Mouse (Mus musculus): ENCODE data around the gene Pitpnm2. TPM values are rescaled to one million over a fixed set of nuclear protein-coding genes. Genes with fewer than 3 reads are reported as not detected.
A peak's percentile ranks its signal among the peaks of the same experiment; 100 is the strongest.
"Not testable (repeated sequence)": the region's sequence is repeated elsewhere in the genome, so short reads cannot be mapped to it uniquely, and the experiment has no call there.

Gene Pitpnm2
- 7.4 and 8.3 TPM in 2 replicates for polyA plus RNA-seq (2015; fragmentation: Nextera tagmentation; extraction: Ambion mirVana)

DNA sequence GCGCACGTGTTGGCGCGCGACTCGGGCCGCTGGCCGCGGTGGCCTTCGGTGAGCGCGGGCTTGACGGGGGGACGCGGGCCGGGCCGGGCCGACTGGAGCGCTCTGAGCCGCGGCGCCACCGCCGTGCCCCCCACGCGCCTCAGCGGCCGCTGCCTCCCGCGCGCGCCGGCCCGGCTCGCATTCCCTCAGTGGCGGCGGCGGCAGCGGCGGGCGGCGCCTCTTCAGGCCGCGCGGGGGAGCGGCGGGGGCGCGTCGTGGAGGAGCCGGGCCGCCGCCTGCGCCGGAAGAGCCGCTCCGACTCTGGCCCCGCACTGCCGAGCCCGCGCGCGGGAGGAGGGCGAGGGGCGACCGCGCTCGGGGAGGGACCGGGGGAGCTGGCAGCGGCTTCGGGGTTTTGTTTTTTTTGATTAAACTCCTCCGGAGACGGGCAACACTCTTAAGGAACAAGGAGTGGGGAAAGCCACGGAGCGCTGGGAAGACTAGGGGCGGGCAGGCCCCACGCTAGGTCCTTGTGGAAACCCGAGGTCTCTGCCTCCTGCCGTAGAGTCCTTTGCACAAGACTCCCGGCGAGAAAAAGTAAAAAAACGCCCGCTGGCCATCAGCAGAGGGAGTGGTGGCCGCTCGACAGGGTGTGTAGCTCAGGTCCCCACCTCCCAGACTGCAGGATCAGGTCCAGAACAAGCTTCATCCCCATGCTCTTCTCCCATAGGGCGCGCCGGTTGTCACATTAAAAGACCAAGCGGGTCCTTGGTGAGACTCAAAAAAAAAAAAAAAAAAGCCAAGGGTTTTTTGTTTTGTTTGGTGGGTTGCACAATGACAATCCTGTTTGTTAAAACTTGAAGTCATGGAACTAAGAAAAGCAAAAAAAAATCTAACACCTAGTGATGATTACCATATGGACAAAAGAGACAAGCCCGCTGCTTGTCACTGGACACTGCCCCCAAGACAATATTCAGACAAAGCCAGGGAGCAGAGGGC is at the start of gene Pitpnm2:
Gene Pitpnm2, minus strand, starts transcription at position 147 of the 978 bp plus-strand sequence.
- peaks cover 17% of the 10 kb centered on the region for H3K36me3 ChIP-seq
- no peaks in the 10 kb centered on the region for H3K27me3 ChIP-seq
- whole genome bisulfite sequencing, result under 1% methylated on average over 66 of the region's 90 CpGs
- peaks cover 33% of the 10 kb centered on the region for H3K4me1 ChIP-seq (replicated peaks)
- H3K4me3 ChIP-seq, result peak within 1 kb of the TSS; percentile 71
- peak within 1 kb of the TSS; percentile 78 for H3K27ac ChIP-seq
- peak; percentile 82 for ATAC-seq (ENCODE audit: low FRiP score)
- H3K9ac ChIP-seq, result peak within 1 kb of the TSS; percentile 84
- no peaks in the 10 kb centered on the region for H3K9me3 ChIP-seq
- peak within 1 kb of the TSS; percentile 66 for H3K4me2 ChIP-seq

DNA sequence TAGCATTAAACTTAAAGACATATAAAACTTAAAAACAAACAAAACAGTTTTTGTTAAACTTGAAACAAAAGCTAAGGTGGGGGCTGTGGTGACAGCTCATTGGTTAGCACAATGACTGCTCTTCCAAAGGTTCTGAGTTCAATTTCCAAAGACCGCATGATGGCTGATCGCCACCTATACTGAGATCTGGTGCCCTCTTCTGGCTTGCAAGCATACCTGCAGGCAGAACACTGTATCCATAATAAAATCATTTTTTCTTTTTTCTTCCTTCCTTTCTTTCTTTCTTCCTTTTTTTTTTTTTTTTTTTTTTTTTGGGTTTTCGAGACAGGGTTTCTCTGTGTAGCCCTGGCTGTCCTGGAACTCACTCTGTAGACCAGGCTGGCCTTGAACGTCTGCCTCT is 49.7 kb upstream of the Pitpnm2 start:
- not testable (repeated sequence) for H3K4me2 ChIP-seq; H3K9me3 ChIP-seq; H3K27ac ChIP-seq; H3K4me3 ChIP-seq; H3K27me3 ChIP-seq; H3K9ac ChIP-seq; ATAC-seq (ENCODE audit: low FRiP score); H3K4me1 ChIP-seq (replicated peaks)
- 66% methylated on average over 4 of the region's 4 CpGs for WGBS
- peaks cover 70% of the 10 kb centered on the region for H3K36me3 ChIP-seq

DNA sequence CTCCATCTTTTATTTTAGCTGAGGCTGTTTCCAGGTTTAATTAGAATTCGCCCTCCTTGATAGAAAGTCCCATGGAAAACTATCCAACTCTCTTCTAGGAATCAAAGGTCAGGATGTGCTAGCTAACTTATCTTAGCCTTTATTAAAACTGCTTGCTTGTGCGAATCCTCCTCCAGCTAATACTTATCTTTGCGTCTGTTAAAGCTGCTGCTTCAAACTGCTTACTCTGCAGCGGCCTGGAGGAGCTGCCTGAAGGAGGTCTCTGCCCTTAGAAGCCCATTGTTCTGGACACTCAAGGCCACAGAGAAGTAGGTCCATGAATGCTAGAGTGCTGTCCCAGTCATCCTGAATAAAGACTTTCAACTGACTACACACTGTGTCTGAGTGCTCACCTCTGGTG is 46.9 kb upstream of the Pitpnm2 start:
- Histone ChIP-seq H3K9ac (no peak overlapping the region), H3K36me3 (peaks cover 80% of the 10 kb centered on the region), H3K4me1 (replicated peaks) (no peaks in the 10 kb centered on the region), H3K4me2 (no peak overlapping the region), H3K4me3 (no peak overlapping the region), H3K27ac (no peak overlapping the region), H3K9me3 (no peaks in the 10 kb centered on the region), H3K27me3 (no peaks in the 10 kb centered on the region)
- no peak for ATAC-seq (ENCODE audit: low FRiP score)
- WGBS, result 97% methylated on average over 4 of the region's 4 CpGs

DNA sequence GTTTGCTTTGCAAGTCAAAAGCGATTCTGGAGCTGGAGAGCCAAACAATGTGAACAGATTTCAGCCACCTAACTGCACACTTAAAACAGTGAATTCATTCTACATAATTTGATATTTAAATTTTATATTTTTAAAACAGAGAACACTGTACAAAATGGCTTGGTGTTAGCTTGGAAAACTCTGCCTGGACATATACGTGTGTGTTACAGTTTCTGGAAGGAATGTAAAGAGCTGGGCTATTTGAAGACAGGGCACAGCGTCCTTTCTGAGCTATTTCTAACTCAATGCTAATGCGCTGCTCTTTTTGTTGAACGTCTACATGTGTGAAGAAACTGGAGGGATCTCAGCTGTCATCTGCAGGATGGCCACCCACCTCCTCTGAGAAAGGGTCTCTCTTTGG is 44.4 kb upstream of the Pitpnm2 start:
- no peaks in the 10 kb centered on the region for H3K27me3 ChIP-seq
- H3K9ac ChIP-seq, result no peak overlapping the region
- H3K4me3 ChIP-seq, result no peak overlapping the region
- no peaks in the 10 kb centered on the region for H3K4me1 ChIP-seq (replicated peaks)
- no peak overlapping the region for H3K4me2 ChIP-seq
- H3K27ac ChIP-seq, result no peak overlapping the region
- ATAC-seq (ENCODE audit: low FRiP score), result no peak
- WGBS, result 94% methylated on average over 5 of the region's 5 CpGs
- peaks cover 91% of the 10 kb centered on the region for H3K36me3 ChIP-seq
- H3K9me3 ChIP-seq, result no peaks in the 10 kb centered on the region

DNA sequence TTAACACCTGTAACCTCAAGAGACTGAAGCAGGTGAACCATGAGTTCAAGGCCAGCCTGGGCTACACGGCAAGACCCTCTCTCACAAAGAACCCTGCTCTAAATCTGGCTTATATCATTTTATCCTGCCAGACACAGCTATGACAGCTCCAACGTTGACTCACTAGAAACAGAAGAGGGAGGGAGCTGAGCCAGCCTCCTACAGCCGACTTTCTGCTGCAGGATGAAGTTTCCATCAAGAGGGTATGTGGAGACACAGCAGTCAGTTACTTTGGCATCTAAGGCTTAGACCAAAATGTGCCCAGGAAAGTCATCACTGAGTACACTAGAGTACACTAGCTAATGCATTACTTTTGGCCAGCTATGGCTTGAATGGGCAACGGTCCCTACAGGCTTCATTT is 40.7 kb upstream of the Pitpnm2 start:
- Histone ChIP-seq H3K27me3 (no peaks in the 10 kb centered on the region), H3K9me3 (no peaks in the 10 kb centered on the region), H3K9ac (no peak overlapping the region), H3K4me2 (no peak overlapping the region), H3K4me1 (replicated peaks) (no peaks in the 10 kb centered on the region), H3K27ac (no peak overlapping the region), H3K36me3 (peaks cover 94% of the 10 kb centered on the region), H3K4me3 (no peak overlapping the region)
- no peak for ATAC-seq (ENCODE audit: low FRiP score)
- WGBS, result 96% methylated on average over 4 of the region's 4 CpGs

DNA sequence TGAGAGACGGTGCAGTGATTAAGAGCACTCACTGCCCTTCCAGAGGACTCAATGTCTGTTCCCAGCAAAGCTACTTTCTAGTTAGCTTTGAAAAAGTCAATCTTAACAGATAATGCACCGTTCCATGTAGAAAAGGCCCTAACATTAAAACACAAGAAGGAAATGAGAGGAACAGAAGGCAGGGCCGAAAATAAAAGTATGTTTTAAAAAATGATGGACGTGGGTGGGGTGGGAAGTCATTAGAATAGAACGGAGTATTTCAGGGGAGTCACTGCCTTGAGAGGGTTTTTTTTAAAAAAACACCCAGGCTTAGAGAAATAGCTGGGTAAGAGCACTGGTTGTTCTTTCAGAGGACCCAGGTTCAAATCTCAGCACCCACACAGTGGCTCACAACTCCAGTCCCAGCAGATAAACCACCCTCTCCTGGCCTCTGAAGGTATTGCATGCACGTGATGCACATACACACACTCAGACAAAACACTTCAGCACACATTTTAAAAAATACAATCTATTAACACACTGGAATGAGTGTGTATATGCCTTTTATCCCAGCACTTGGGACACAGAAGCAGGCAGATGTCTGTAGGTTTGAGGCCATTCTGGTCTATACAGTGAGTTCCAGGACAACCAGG is 38.2 kb upstream of the Pitpnm2 start:
- no peak overlapping the region for H3K4me2 ChIP-seq
- no peak for ATAC-seq (ENCODE audit: low FRiP score)
- no peaks in the 10 kb centered on the region for H3K4me1 ChIP-seq (replicated peaks)
- no peaks in the 10 kb centered on the region for H3K27me3 ChIP-seq
- H3K4me3 ChIP-seq, result no peak overlapping the region
- H3K27ac ChIP-seq, result no peak overlapping the region
- H3K36me3 ChIP-seq, result peaks cover 86% of the 10 kb centered on the region
- WGBS, result 98% methylated on average over 6 of the region's 6 CpGs
- H3K9ac ChIP-seq, result no peak overlapping the region
- H3K9me3 ChIP-seq, result no peaks in the 10 kb centered on the region

DNA sequence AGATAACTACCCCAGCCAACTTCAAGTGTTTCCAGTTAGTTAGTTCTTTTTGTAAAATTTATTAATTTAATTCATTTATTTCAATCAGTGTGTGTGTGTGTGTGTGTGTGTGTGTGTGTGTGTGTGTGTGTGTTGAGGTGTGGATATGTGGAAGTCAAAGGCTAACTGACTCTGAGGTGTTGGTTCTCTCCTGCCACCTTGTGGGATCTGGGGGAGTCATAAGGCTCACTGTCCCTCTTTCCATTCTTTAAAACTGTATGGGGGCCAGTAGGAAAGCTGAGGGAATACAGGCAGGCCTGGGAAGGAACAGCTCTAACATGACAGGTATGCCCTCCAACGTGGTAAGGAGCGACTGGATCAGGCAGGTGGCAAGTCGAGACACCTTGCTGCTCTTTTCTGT is 34.8 kb upstream of the Pitpnm2 start:
- Histone ChIP-seq H3K4me2 (no peak overlapping the region), H3K36me3 (peaks cover 83% of the 10 kb centered on the region), H3K27ac (no peak overlapping the region), H3K4me3 (no peak overlapping the region), H3K9me3 (no peaks in the 10 kb centered on the region), H3K9ac (no peak overlapping the region), H3K27me3 (no peaks in the 10 kb centered on the region), H3K4me1 (replicated peaks) (no peaks in the 10 kb centered on the region)
- no peak for ATAC-seq (ENCODE audit: low FRiP score)
- 73% methylated on average over 3 of the region's 3 CpGs for WGBS

DNA sequence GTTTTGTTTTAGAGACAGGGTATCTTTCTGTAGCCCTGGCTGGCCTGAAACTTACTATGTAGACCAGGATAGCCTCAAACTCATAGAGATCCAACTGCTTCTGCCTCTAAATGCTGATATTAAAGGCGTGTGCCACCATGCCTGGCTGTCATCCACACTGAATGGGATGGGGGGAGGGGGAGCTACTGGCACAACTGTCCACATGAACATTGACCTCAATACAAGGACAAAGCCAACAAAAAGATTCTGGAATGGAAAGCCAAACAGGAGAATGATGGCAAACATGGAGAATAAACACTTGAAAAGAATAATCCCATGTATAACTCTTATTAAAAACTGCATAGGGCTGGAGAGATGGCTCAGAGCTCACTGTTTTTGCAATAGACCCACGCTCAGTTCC is 33.3 kb upstream of the Pitpnm2 start:
- Histone ChIP-seq H3K9ac (no peak overlapping the region), H3K4me1 (replicated peaks) (no peaks in the 10 kb centered on the region), H3K27ac (no peak overlapping the region), H3K9me3 (no peaks in the 10 kb centered on the region), H3K4me3 (no peak overlapping the region), H3K4me2 (no peak overlapping the region), H3K36me3 (peaks cover 83% of the 10 kb centered on the region), H3K27me3 (no peaks in the 10 kb centered on the region)
- no peak for ATAC-seq (ENCODE audit: low FRiP score)
- 98% methylated on average over 2 of the region's 2 CpGs for WGBS

DNA sequence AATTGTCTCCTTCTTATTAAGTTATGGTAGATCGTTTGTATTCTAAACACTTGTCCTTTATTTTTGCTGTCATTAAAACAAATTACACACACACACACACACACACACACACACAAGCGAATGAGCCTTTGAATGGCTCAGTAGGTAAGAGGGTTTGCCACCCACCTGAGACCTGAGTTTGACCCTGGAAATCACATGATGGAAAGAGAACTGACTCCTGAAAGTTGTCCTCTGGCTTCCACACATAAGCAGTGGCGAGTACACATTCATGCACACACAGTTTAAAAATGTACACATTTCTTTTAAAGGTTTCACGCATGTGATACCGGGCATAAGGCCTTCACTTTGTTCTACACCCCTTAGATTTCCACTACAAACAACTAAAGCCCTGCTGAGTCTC is 20.7 kb upstream of the Pitpnm2 start:
- no peak overlapping the region for H3K4me3 ChIP-seq
- no peak for ATAC-seq (ENCODE audit: low FRiP score)
- 81% methylated on average over 5 of the region's 5 CpGs for WGBS
- peaks cover 41% of the 10 kb centered on the region for H3K36me3 ChIP-seq
- H3K4me2 ChIP-seq, result no peak overlapping the region
- H3K27me3 ChIP-seq, result no peaks in the 10 kb centered on the region
- H3K9ac ChIP-seq, result no peak overlapping the region
- peaks cover 19% of the 10 kb centered on the region for H3K4me1 ChIP-seq (replicated peaks)
- H3K27ac ChIP-seq, result no peak overlapping the region; the same call in 1 of the 2 replicates
- no peaks in the 10 kb centered on the region for H3K9me3 ChIP-seq

DNA sequence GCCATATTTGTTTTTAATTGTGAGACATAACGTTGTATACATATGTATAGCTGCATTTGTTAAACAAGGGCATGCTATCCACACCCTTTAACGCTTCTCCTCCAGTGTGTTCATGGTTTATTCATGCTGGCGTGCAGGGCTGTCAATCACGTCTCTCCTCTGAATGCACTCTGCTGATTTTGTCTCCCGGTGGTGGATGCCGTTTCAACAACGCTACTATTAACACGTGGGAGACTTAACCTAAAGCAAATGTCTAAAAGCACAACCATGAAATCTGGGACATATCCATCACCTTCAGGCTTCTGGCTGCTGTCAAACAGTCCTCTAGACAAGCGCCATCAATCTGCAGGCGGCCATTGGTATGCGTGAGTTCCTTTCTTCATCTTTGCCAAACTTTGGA is 20.1 kb upstream of the Pitpnm2 start:
- Histone ChIP-seq H3K9me3 (no peaks in the 10 kb centered on the region), H3K4me1 (replicated peaks) (peaks cover 19% of the 10 kb centered on the region), H3K9ac (no peak overlapping the region), H3K27ac (peak overlapping the region; percentile 58; the same call in 1 of the 2 replicates), H3K4me2 (no peak overlapping the region), H3K27me3 (no peaks in the 10 kb centered on the region), H3K4me3 (no peak overlapping the region), H3K36me3 (peaks cover 41% of the 10 kb centered on the region)
- no peak for ATAC-seq (ENCODE audit: low FRiP score)
- WGBS, result 15% methylated on average over 11 of the region's 11 CpGs

DNA sequence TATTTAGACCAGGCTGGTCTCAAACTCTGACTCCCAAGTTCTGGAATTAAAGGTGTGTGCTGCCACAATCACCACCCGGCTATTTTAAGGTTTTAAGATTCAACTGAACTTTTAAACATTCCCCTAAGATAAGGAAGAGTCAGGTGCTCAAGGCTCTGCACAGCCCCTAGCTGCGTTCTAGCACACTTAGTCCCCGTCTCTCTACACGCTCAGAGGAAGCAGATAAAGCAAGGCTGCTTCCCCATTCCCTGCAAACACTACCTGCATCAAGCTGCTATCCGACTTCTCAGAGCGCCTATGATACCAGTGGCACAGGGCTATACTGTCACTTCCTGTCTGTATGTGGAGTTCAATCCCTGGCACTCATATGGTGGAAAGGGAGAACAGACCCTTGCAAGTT is 18.1 kb upstream of the Pitpnm2 start:
- H3K4me2 ChIP-seq, result no peak overlapping the region
- H3K27me3 ChIP-seq, result no peaks in the 10 kb centered on the region
- 94% methylated on average over 6 of the region's 6 CpGs for whole genome bisulfite sequencing
- H3K36me3 ChIP-seq, result peaks cover 52% of the 10 kb centered on the region
- peaks cover 19% of the 10 kb centered on the region for H3K4me1 ChIP-seq (replicated peaks)
- no peaks in the 10 kb centered on the region for H3K9me3 ChIP-seq
- no peak for ATAC-seq (ENCODE audit: low FRiP score)
- H3K4me3 ChIP-seq, result no peak overlapping the region
- no peak overlapping the region for H3K9ac ChIP-seq
- H3K27ac ChIP-seq, result no peak overlapping the region

DNA sequence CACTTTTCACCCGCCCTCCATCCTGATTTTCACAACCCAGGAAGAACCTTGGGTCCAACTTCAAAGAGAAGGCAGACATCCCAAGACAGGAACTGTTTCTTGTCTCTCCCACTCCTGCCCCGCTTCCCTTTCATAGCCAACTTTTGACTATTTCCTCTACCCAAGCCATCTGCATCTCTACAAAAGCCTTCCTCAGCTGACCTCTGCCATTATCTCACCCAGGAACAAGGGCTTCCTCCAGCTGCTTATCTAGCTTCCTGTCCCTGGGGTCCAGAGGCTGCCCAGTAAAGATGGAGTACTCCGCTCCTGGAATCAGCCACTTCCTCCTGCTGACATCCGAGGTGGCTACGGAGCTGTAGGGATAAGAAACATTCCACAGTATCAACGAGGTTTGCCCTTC is 17.3 kb upstream of the Pitpnm2 start:
- 93% methylated on average over 6 of the region's 6 CpGs for WGBS
- H3K9ac ChIP-seq, result no peak overlapping the region
- H3K4me3 ChIP-seq, result no peak overlapping the region
- peaks cover 19% of the 10 kb centered on the region for H3K4me1 ChIP-seq (replicated peaks)
- no peaks in the 10 kb centered on the region for H3K9me3 ChIP-seq
- H3K27ac ChIP-seq, result no peak overlapping the region
- H3K4me2 ChIP-seq, result no peak overlapping the region
- no peak for ATAC-seq (ENCODE audit: low FRiP score)
- H3K27me3 ChIP-seq, result no peaks in the 10 kb centered on the region
- peaks cover 59% of the 10 kb centered on the region for H3K36me3 ChIP-seq

Measured in hindbrain, embryonic 13.5 days (tissue).